Mouse (Mus musculus): ENCODE results near the gene Aen. TPM values are rescaled to one million over a fixed set of nuclear protein-coding genes. Genes with fewer than 3 reads are reported as not detected.

Gene Aen
- total and polyA plus RNA-seq, 2 experiments from 2014 or later = 43.0 to 54.4 TPM

DNA sequence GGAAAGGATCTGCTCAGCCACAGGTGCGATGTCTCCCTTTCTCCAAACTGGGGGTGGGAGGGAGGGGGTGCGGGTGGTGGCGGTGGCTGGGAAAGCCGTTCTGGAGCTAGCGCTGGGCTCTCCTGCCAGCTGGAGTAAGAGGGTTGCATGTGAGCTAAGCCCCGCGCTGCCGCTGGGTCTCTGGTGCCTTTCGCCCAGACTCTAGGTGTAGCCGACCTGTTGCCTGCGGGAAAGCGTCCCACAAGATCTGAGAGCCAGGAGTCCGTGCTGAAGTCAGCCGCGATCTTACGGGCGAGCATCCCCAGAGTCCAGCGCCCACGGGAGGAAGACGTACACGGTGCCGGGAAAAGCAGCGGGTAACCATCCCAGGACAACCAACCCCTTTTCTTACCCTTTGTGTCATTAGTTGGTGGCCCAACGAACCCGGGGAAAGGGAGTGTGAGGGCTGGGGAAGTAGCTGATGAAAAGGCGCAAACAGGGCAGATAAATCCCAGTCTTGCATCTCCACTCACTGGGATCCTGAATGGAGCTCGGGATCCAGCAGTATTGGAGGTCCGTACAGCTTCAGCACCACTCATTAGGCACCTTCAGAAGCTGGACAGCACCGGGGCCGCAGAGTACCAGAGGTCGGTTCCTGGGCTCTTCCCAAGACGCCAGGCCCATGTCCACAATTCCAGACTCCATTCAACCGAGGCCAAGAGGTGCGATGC lies 12.5 kb upstream of the Aen start:
- no peak for TF ChIP-seq CTCF (IDR thresholded peaks at IDR 0.05; ENCODE audit: low read depth)
- peak overlapping the region; percentile 65 for H3K9ac ChIP-seq (replicated peaks; ENCODE audit: low read length)
- H3K27me3 ChIP-seq (ENCODE audit: insufficient read depth, low read length) = no peaks in the 10 kb centered on the region
- H3K36me3 ChIP-seq (ENCODE audit: insufficient read depth, low read length) = no peaks in the 10 kb centered on the region
- H3K4me2 ChIP-seq (ENCODE audit: low read depth, low read length) = peak overlapping the region; percentile 66
- no peaks in the 10 kb centered on the region for H3K9me3 ChIP-seq (ENCODE audit: low read length)
- peak overlapping the region; percentile 83 for H3K27ac ChIP-seq
- under 1% methylated on average over 34 of the region's 34 CpGs for WGBS
- H3K4me1 ChIP-seq (ENCODE audit: insufficient read depth, low read length) = peaks cover 3% of the 10 kb centered on the region; the same call in 1 of the 2 replicates
- peak overlapping the region; percentile 54 for H3K4me3 ChIP-seq (ENCODE audit: low read length)
- DNase-seq (ENCODE audit: low spot score) (peak; percentile 30), ATAC-seq (no peak)

DNA sequence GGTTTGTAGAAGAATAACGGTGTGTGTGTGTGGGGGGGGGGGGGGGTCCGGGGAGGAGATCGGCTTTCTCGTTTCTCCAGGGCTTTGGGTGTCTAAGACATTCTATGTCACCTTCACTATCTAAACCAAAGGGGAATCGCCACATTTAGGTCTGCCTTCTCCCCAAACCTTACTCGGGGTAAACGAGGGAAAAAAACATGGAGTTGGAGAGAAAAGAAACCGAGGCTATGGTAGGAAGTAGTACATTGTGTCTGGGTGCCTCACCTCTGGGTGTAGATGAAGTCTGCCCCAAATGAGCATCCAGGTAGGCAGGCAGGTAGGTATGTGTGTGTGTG lies 12.0 kb upstream of the Aen start:
- peak overlapping the region; percentile 83 for H3K27ac ChIP-seq
- H3K9ac ChIP-seq (replicated peaks; ENCODE audit: low read length) = peak overlapping the region; percentile 65
- TF ChIP-seq CTCF (IDR thresholded peaks at IDR 0.05; ENCODE audit: low read depth) = no peak
- DNase-seq (ENCODE audit: low spot score) (peak; percentile 9), ATAC-seq (no peak)
- H3K4me1 ChIP-seq (ENCODE audit: insufficient read depth, low read length) = peaks cover 3% of the 10 kb centered on the region; the same call in 1 of the 2 replicates
- H3K36me3 ChIP-seq (ENCODE audit: insufficient read depth, low read length) = 0 out of 2 replicates have a peak, but pooled peaks cover 2% of the 10 kb centered on the region
- WGBS = 5% methylated on average over 8 of the region's 8 CpGs
- peak overlapping the region; percentile 54 for H3K4me3 ChIP-seq (ENCODE audit: low read length)
- peak overlapping the region; percentile 66 for H3K4me2 ChIP-seq (ENCODE audit: low read depth, low read length)
- H3K27me3 ChIP-seq (ENCODE audit: insufficient read depth, low read length) = no peaks in the 10 kb centered on the region
- H3K9me3 ChIP-seq (ENCODE audit: low read length) = no peaks in the 10 kb centered on the region

DNA sequence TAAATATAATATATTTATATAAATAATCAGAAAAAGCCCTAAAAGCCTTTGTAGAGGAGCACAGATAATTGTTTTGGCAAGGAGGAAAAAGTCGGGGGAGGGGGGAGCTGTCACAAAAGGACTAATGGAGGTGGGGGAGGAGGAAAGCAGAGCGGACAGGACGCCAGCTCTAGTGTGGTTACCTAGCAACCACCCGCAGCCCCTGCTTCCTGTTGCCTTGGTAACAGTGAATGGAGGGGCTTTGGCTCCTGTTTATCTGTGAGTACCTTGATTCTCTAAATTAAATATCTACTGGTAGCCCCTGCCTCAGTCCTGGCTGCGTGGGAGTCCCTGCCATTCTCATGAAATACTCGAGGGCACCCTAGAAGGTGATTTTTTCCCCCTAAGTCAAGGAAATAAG lies 11.5 kb upstream of the Aen start:
- Histone ChIP-seq H3K4me3 (ENCODE audit: low read length) (peak overlapping the region; percentile 54), H3K9me3 (ENCODE audit: low read length) (no peaks in the 10 kb centered on the region), H3K27me3 (ENCODE audit: insufficient read depth, low read length) (no peaks in the 10 kb centered on the region), H3K4me1 (ENCODE audit: insufficient read depth, low read length) (peaks cover 3% of the 10 kb centered on the region; the same call in 1 of the 2 replicates), H3K36me3 (ENCODE audit: insufficient read depth, low read length) (0 out of 2 replicates have a peak, but pooled peaks cover 3% of the 10 kb centered on the region), H3K4me2 (ENCODE audit: low read depth, low read length) (peak overlapping the region; percentile 66), H3K9ac (replicated peaks; ENCODE audit: low read length) (peak overlapping the region; percentile 50), H3K27ac (peak overlapping the region; percentile 60; the same call in 1 of the 2 replicates)
- DNase-seq (ENCODE audit: low spot score) (peak; percentile 91), ATAC-seq (peak; percentile 50)
- TF ChIP-seq CTCF (IDR thresholded peaks at IDR 0.05; ENCODE audit: low read depth) = no peak
- WGBS = 2% methylated on average over 6 of the region's 6 CpGs

DNA sequence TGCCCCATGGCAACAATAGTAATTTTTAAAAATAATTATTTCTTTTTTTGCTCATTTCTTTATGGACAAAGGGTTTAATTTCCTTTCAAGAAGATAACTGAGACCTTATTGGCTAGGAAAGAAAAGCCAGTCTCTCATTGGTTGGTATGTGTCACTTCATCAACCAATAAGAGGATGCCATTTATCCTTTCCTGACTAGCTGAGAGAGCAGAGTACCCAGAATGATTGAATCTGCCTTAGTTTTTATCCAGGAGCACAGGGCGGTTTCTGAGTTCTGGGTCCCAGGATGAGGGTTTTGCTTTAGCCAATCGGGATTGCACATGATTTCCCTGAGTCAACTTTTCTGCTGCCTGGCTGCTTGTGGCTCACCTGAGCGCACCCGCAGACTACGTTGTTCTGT lies 10.2 kb upstream of the Aen start:
- DNase-seq (ENCODE audit: low spot score) (peak; percentile 62), ATAC-seq (no peak)
- Histone ChIP-seq H3K9ac (replicated peaks; ENCODE audit: low read length) (0 out of 2 replicates have a peak overlapping the region, but pooled peaks have one; percentile 15), H3K36me3 (ENCODE audit: insufficient read depth, low read length) (0 out of 2 replicates have a peak, but pooled peaks cover 3% of the 10 kb centered on the region), H3K27me3 (ENCODE audit: insufficient read depth, low read length) (no peaks in the 10 kb centered on the region), H3K9me3 (ENCODE audit: low read length) (no peaks in the 10 kb centered on the region), H3K4me2 (ENCODE audit: low read depth, low read length) (peak overlapping the region; percentile 66), H3K4me1 (ENCODE audit: insufficient read depth, low read length) (peaks cover 3% of the 10 kb centered on the region; the same call in 1 of the 2 replicates), H3K27ac (no peak overlapping the region), H3K4me3 (ENCODE audit: low read length) (no peak overlapping the region)
- no peak for TF ChIP-seq CTCF (IDR thresholded peaks at IDR 0.05; ENCODE audit: low read depth)
- WGBS = 66% methylated on average over 5 of the region's 5 CpGs

DNA sequence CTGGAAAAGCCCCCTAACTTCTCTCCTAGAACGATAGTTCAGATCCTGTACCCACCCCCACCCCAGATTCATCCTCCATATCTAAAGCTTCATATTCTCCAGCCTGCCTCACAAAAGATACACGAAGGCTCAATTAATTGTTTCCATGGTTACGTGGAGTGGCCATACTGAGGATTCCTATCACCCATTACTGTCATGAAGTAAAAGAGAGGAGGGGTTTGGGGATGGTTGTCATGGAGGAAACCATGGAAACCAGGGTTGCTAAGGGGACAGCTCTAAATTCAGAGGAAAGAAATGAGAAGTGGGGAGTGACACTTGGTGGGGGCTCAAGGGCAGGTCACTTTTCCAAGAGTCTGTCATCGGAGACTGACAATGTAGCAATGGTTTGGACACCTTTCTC lies 9.2 kb upstream of the Aen start:
- H3K9me3 ChIP-seq (ENCODE audit: low read length) = no peaks in the 10 kb centered on the region
- DNase-seq (ENCODE audit: low spot score) (peak; percentile 46), ATAC-seq (no peak)
- H3K4me2 ChIP-seq (ENCODE audit: low read depth, low read length) = peak overlapping the region; percentile 44
- no peaks in the 10 kb centered on the region for H3K27me3 ChIP-seq (ENCODE audit: insufficient read depth, low read length)
- H3K36me3 ChIP-seq (ENCODE audit: insufficient read depth, low read length) = 0 out of 2 replicates have a peak, but pooled peaks cover 3% of the 10 kb centered on the region
- no peak overlapping the region for H3K4me3 ChIP-seq (ENCODE audit: low read length)
- H3K27ac ChIP-seq = no peak overlapping the region
- WGBS = 14% methylated on average over 4 of the region's 4 CpGs
- no peak overlapping the region for H3K9ac ChIP-seq (replicated peaks; ENCODE audit: low read length)
- no peak for TF ChIP-seq CTCF (IDR thresholded peaks at IDR 0.05; ENCODE audit: low read depth)
- peaks cover 3% of the 10 kb centered on the region; the same call in 1 of the 2 replicates for H3K4me1 ChIP-seq (ENCODE audit: insufficient read depth, low read length)

DNA sequence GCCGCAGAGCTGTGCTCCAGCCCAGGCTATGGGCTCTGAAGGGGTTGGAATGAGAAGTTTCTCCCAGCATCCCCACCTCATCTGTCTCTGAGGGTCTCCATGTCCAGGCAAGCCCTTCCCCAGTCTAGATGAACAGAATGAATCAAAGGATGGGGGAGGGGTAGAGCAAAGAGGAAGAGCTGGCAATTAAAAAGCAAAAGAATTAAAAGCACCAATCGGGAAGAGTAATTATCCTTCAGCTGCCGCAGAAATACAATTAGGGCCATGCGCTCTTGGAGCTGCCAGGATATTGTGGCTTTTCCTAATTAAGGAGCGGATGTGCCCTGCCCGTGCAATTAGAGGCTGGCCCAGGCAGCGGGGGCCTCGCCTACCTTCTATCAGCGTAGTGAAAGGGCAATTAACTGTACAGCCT lies 8.2 kb upstream of the Aen start:
- no peaks in the 10 kb centered on the region for H3K9me3 ChIP-seq (ENCODE audit: low read length)
- peaks cover 3% of the 10 kb centered on the region; the same call in 1 of the 2 replicates for H3K4me1 ChIP-seq (ENCODE audit: insufficient read depth, low read length)
- H3K4me3 ChIP-seq (ENCODE audit: low read length) = no peak overlapping the region
- H3K27ac ChIP-seq = no peak overlapping the region
- peak; percentile 49 for DNase-seq (ENCODE audit: low spot score)
- H3K9ac ChIP-seq (replicated peaks; ENCODE audit: low read length) = no peak overlapping the region
- H3K36me3 ChIP-seq (ENCODE audit: insufficient read depth, low read length) = 0 out of 2 replicates have a peak, but pooled peaks cover 3% of the 10 kb centered on the region
- H3K27me3 ChIP-seq (ENCODE audit: insufficient read depth, low read length) = no peaks in the 10 kb centered on the region
- ATAC-seq = no peak
- no peak for TF ChIP-seq CTCF (IDR thresholded peaks at IDR 0.05; ENCODE audit: low read depth)
- 32% methylated on average over 9 of the region's 9 CpGs for WGBS
- H3K4me2 ChIP-seq (ENCODE audit: low read depth, low read length) = peak overlapping the region; percentile 44; the same call in 1 of the 2 replicates

DNA sequence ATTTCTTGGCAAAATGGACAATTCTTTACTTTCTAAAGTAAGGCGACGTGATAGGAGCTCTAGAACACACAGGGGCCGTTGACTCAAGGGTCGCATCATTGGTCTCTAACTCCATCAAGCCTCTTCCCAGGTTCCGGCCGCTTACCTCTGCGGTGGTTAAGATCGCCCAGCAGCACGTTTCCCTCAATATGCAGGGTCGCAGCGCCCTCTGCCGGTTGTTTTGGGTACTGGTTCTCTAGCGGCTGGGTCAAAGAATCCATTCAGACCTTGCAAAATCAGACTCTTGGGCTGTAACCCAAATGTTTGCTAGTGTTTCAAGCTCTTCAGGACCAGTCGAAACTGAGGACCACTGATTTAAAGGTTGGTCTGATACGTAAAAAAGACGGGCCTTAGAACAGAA lies 5.0 kb upstream of the Aen start:
- Histone ChIP-seq H3K27me3 (ENCODE audit: insufficient read depth, low read length) (no peaks in the 10 kb centered on the region), H3K4me2 (ENCODE audit: low read depth, low read length) (no peak overlapping the region), H3K9me3 (ENCODE audit: low read length) (no peaks in the 10 kb centered on the region), H3K4me3 (ENCODE audit: low read length) (no peak overlapping the region), H3K36me3 (ENCODE audit: insufficient read depth, low read length) (0 out of 2 replicates have a peak, but pooled peaks cover 3% of the 10 kb centered on the region), H3K27ac (no peak overlapping the region), H3K4me1 (ENCODE audit: insufficient read depth, low read length) (peaks cover 3% of the 10 kb centered on the region; the same call in 1 of the 2 replicates), H3K9ac (replicated peaks; ENCODE audit: low read length) (no peak overlapping the region)
- 2% methylated on average over 16 of the region's 16 CpGs for WGBS
- TF ChIP-seq CTCF (IDR thresholded peaks at IDR 0.05; ENCODE audit: low read depth) = peak; percentile 97
- no peak for ATAC-seq
- DNase-seq (ENCODE audit: low spot score) = peak; percentile 91

All from hindbrain, postnatal 0 days (tissue).